Mouse (Mus musculus): ENCODE measurements around the gene Prr27.

The Prr27 gene

DNA sequence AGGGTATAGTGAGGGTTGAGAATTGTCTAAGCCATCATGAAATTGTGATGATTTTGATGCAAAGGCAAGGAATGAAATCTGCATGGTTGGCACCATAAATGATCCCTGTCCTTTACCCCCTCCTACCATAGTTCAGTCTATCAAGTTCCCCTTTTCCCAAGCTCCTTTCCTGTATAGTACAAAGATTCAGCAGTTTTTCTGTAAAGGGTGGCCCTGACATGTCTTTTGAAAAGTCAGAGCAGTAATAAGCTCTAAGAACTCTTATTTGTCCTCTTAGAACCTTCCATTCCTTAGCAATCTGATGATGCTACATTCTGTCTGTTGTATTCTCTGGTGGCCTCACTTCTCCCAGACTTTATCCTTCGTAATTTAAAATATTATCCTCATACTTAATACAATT, at the start of gene Prr27:
TSS of gene Prr27 (plus strand) at position 301 of the 400 bp plus-strand sequence.
- in situ Hi-C loops (cut with MboI; ENCODE audit: low sequenced_read_pairs) = no loop called here

DNA sequence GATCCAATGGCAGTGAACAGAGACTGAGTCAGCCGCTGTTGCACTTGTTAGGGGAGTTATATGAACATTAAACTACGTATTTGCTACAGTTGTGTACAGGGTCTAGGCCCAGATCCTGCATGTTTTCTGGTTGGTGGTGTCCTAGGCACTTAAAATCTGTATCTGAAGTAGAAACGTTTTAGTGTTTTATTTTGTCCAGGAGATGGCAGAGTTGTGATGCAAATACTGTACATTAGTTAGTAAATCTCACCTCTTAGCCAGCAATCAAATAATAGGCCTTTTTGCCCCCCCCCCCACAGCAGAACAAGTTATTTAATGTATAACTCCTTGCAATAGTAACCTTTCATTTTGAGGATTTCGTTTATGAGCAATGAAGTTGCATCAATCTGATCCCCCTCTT, 42.8 kb upstream of the Prr27 start:
- in situ Hi-C loops (cut with MboI; ENCODE audit: low sequenced_read_pairs) = no loop called here

DNA sequence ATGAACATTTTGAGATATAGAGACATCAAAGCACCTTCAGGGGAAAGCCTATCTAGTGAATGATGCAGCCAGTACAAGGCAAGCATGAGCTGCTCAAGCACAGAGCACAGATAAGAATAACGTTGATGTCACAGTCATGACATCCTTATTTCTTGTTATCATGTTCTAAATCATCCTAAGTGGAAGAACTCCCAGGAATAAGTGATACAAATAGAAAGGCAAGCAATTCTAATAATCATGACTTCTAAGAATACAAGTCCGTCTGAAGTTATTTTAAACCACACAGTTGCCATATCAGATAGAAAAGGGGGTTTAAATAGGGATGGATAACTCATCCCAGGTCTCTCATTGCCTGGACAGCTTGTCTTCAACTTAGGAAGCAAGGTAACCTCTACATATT, 17.7 kb upstream of the Prr27 start, which contains the start of gene Csn1s2b:
TSS of gene Csn1s2b (plus strand) at position 301 of the 400 bp plus-strand sequence.
- in situ Hi-C loops (cut with MboI; ENCODE audit: low sequenced_read_pairs) = no loop called here

DNA sequence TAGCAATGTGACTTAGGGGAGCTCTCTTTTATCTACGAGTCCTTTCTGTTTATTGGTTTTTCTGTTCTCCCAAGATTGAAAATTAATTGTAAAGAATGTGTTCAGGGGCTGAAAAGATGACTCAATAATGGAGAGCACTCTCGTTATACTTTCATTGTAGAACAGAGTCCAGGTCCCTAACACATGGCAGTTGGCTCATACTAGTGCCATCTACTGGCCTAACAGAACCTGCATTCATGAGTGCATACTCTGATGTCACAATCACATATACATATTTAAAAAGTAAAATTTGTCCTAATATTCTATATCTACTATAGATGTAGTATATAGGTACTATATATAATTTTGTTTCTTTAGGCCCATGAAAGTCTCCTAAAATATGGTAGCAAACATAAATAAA, 16.2 kb upstream of the Prr27 start:
- in situ Hi-C loops (cut with MboI; ENCODE audit: low sequenced_read_pairs) = no loop called here

DNA sequence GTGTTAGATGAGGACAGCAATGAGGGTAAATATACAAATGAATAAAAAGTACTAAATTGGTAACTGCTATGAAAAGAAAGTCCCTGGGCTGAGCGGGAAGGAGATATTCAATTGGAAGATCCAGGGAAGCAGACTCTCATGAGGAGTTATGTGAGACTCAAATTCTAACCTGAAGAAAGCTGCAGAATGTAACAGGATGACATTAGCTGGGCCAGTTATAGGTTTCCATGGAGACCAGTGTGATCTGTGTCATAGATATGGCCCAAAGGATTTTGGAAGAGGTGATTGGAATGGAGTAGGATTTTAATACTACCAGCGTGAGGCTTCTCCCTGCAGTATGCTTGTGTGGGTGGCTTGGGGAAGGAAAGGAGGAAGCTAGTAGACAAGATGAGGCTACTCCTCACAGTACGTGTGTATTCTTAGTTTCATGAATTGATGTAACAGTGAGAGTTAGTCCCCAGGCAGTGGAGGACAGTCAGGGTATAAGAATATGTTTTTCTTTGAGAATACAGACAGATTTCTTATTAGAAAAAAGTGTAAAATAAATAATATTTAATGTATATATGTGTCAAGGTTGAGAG, 29.7 kb downstream of the Prr27 start:
- in situ Hi-C loops (cut with MboI; ENCODE audit: low sequenced_read_pairs) = no loop called here

DNA sequence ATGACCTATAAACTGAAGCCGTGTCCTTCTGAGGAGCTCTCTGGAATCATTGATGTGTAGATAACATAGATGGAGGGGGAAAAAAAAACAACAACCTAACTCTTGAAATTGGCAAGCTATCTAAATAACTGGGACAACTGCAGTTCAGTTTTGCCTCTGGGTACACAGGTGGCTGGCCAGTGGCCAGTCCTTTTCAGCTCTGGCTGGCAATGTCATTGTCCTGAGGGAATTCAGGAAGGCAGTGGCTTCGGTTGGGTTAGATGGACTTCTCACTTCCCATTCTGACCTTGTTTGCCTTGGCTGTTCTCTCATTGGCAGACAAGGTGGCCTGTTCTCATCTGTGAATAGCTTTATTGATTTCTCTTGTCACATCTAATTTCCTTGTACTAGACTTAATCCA, 44.6 kb downstream of the Prr27 start:
- in situ Hi-C loops (cut with MboI; ENCODE audit: low sequenced_read_pairs) = no loop called here

DNA sequence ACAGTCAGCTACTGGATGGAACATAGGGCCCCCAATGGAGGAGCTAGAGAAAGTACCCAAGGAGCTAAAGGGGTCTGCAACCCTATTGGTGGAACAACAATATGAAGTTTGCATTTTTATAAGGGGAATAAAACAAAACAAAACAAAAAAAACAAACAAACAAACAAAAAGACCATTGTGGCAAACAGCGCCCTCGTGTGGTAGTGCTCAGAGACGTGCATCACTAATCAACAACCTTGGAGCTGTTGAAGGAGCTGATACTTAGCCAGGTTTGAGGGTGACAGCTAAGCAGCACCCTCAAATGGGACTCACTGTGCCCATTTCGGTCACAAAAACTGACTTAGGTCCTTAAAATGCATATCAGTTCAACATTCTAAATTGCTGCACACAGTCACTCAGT, 45.9 kb downstream of the Prr27 start:
- in situ Hi-C loops (cut with MboI; ENCODE audit: low sequenced_read_pairs) = no loop called here

DNA sequence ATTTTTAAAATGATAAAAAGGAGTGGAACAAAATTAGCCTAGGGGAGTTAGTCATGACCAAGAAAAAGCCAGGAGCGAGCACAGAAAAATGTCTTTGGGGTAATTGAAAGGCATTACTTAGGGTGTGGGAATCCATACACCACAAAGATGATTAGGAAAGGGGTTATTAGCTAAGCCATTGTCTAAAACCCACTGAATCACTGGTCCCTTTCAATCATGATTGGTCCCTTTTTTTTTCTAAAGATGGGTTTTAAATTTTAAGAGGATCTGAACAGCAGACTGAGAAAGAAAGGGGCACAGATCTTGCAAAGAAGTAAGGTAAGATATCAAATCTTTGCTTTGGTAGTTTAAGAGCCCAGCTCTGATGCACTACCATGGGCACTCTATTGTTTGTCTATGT, 59.2 kb downstream of the Prr27 start, which contains the start of gene Odam:
TSS of gene Odam (plus strand) at position 301 of the 400 bp plus-strand sequence.
- in situ Hi-C loops (cut with MboI; ENCODE audit: low sequenced_read_pairs) = no loop called here
